In the genomic region with DNA sequence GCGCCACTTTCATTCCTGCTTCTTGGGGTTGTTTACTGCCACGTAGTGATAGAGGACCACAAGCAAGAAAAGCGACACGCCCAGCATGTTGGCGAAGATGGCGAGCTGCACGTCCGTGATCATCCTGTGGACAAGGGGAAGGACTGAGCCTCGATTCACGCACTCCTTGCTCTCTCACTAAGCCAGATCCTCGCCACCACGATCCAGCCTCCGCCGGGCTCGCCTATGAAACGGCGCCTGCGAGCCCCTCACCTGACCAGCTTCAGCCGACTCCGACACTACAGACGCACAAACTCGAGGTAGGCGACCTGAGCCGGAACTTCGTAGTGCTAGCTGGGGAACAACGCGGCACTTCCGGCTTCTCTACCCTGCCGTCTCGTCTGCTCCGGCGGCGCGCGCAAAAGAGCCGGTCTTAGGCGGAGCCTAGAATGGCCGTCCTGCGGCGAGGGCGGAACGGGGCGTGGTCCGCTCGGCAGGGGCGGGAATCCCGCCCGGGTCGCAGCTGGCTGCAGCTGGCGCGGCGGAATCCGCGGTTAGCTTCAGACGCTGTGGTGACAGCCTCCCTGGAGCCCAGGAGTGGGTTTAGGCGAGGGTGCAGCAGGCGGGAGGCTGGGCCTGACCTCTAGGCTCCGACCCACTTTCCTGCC, we compare ENCODE assay signal across 8 mouse cellular contexts. TPM values are rescaled to one million over a fixed set of nuclear protein-coding genes. Genes with fewer than 3 reads are reported as not detected.
A peak's percentile ranks its signal among the peaks of the same experiment; 100 is the strongest.
DNase-seq lines count a peak whose midpoint lies in the region; ATAC-seq and TF ChIP-seq lines count a peak whose summit lies in the region.

Ost4 (minus strand) TSS at position 376 of the 647 bp plus-strand sequence.

- ATAC-seq in forebrain, embryonic 15.5 days (replicated peaks) = peak; percentile 96
- ATAC-seq in neutrophil, adult 5-6 weeks (ENCODE audit: extremely low read depth, insufficient number of reproducible peaks, low FRiP score, poor library complexity, severe bottlenecking) = peak; percentile 95

- peaks cover 30% of the 10 kb centered on the region for H3K4me1 ChIP-seq in forebrain, embryonic 15.5 days
- H3K4me1 ChIP-seq in lung, adult 2 months (ENCODE audit: control insufficient read depth, insufficient read depth, low read length) = peaks cover 14% of the 10 kb centered on the region

- H3K36me3 ChIP-seq in forebrain, embryonic 15.5 days = peaks cover 27% of the 10 kb centered on the region

- peak within 1 kb of the TSS; percentile 76 for H3K27ac ChIP-seq in forebrain, embryonic 15.5 days (replicated peaks)

- peak; percentile 78 for TF ChIP-seq POLR2A in lung, adult 2 months (IDR thresholded peaks at IDR 0.05; ENCODE audit: borderline replicate concordance, extremely low read depth, low read depth, low read length)

- no peaks in the 10 kb centered on the region for H3K27me3 ChIP-seq in forebrain, embryonic 15.5 days

- DNase-seq in ES-CJ7 (ENCODE audit: low read depth, low spot score) = peak; percentile 97
- DNase-seq in cerebellum, adult 11 months = peak; percentile 88
- DNase-seq in heart, postnatal 25 days (ENCODE audit: low spot score) = peak; percentile 96
- DNase-seq in layer of hippocampus, adult 18-20 months (ENCODE audit: low spot score in 2 of 2) = peak; percentile 96 to 97
- peak; percentile 98 for DNase-seq in lung, adult 2 months
- peak; percentile 96 to 97 for DNase-seq in thymus, adult 18-20 months

- WGBS in forebrain, embryonic 15.5 days = under 1% methylated on average over 58 of the region's 58 CpGs
- under 1% methylated on average over 58 of the region's 58 CpGs for WGBS in lung, adult 2 months

- no peaks in the 10 kb centered on the region for H3K9me3 ChIP-seq in forebrain, embryonic 15.5 days

- peak within 1 kb of the TSS; percentile 62 for H3K4me3 ChIP-seq in forebrain, embryonic 15.5 days
- H3K4me3 ChIP-seq in lung, adult 2 months (replicated peaks; ENCODE audit: extremely low read depth, low read depth, low read length) = peak within 1 kb of the TSS; percentile 91

- peak within 1 kb of the TSS; percentile 62 for H3K9ac ChIP-seq in forebrain, embryonic 15.5 days (replicated peaks)

- H3K4me2 ChIP-seq in forebrain, embryonic 15.5 days (replicated peaks) = peak within 1 kb of the TSS; percentile 95

- intact Hi-C loops in heart, postnatal 25 days (cut with DNase I) = loop anchor here (2.0 kb wide), 1 partner anchor 19 kb away; the partner anchor contains the start of gene Agbl5

- TF ChIP-seq CTCF in lung, adult 2 months (IDR thresholded peaks at IDR 0.05; ENCODE audit: insufficient read depth, low read length) = no peak

RNA-seq across cellular contexts. Expression of gene Ost4, which starts in this region (rescaled TPM):
- polyA plus RNA-seq in forebrain, embryonic 15.5 days (2015; fragmentation: Nextera tagmentation; extraction: Ambion mirVana) = 243 and 273 TPM in 2 replicates
- total RNA-seq in heart, postnatal 25 days (2021) = 100 to 1,000 TPM; 142 to 150 TPM
- 10 to 100 TPM; 97.5 to 98.5 TPM for total RNA-seq in layer of hippocampus, adult 18-20 months (2021)
- 218 and 230 TPM in 2 replicates for polyA plus RNA-seq in lung, adult 2 months (2012; rRNA removed)
- total RNA-seq in neutrophil, adult 5-6 weeks (2017) = 124 and 149 TPM in 2 replicates

Comparison
In these comparisons a context has a peak if more than half of its experiments do, and no peak if none do; other contexts are left out.
1. Peak in every context shown above with its lines: DNase-seq, ATAC-seq, H3K4me3 ChIP-seq and H3K27ac ChIP-seq.